Mouse (Mus musculus) small intestine, adult 2 months (tissue): Measurements from ENCODE around the gene Asl.

Source experiments
- CTCF ChIP-seq: fragments of 200-500 bp; IDR thresholded peaks from 2 replicates; pipeline ENCODE4 v1.5.1; 2012; ENCODE audit warnings: low read depth, mild to moderate bottlenecking, control low read depth, inconsistent platforms, low read length, moderate library complexity, mixed read lengths; ENCODE audit not compliant: insufficient replicate concordance, insufficient read length; ENCODE audit errors: extremely low read depth
- POLR2A ChIP-seq: fragments of 200-500 bp; IDR thresholded peaks from 2 replicates; pipeline ENCODE4 v1.6.1; 2012; ENCODE audit warnings: low read depth, mild to moderate bottlenecking, control low read depth, inconsistent platforms, low read length, moderate library complexity

DNA sequence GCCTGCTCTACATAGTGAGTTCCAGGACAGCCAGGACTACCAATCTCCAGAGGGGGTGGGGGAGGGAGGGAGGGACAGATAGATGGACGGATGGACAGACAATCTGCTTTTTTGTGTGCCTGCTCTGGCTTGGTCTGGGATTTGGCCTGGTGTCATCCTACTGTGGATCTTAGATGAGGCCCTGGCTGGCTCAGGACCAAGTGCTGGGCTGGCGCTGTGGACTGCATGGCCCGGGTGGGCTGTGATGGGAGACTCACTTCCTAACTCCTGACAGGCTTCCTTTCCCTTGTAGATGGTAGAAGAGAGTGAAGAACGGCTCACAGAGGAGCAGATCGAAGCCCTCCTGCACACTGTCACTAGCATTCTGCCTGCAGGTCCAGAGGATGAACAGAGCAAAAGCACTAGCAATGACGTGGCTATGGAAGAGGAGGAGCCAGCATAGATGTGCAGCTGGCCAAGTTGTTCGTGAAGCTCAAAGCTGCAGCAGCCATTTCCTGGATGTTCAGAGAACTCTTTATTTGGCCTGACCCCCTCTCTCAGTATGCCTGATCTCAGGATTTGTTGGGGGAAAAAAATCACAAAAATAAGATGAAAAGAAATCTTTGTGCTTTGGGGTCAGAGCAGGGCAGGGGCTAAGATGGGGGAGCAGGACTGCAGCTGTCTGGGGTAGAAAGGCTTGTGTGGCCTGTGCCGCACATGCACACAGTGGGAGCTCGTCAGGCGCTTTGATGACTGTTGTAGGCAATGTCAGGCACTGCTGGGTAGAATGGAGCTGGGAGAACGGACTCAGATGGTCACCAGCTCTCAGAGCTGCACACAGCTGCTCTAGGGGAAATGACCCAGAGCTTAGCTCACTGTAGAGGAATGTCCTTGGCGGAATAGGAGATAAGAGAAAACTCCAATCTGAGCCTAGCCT, 30.6 kb upstream of the Asl start:
- TF ChIP-seq POLR2A (no peak), CTCF (no peak)
